8 mouse cellular contexts compared by ENCODE assay signal in the genomic region with DNA sequence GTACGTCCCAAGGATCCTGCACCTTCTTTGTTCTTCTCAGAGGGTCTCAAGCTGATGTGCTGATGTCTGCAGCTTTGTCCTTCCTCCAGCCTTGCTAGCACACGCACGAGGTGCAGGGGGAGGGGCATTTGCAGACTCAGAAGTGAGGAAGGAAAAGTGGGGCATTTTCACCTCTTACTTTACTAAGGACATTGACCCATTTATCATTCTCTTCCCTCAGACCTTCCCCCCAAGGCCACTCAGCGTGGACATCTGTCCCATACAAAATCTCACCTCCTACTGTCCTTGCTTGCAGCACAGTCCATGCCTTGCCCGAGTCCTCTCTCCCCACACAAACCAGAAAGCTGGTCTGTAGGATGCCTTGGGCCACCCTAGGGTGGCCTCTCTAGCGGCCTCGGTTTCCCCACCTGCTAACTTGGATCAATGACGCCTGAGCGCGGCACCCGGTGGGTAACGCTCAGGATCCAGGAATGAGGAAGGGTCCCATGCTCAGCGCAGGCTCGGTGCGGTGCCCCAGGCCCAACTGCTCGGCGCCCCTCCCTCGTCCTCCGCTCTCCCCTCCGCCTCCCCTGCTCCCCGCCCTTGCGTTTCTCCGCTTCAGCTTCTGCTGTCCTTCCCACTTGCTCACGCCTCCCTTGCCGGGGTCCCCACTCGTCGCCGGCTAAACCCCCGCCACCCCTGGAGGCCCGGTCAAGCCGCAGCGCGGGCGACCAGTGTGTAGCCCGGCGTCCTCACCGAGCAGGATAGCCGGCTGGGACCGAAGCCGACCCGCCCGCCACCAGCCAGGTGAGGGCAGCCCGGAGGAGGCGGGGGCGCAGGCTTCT. TPM values are rescaled to one million over a fixed set of nuclear protein-coding genes. Genes with fewer than 3 reads are reported as not detected.
DNase-seq lines count a peak whose midpoint lies in the region; ATAC-seq lines count a peak whose summit lies in the region.

A gene (plus strand): TSS at position 643 of the 824 bp plus-strand sequence.

- H3K27ac ChIP-seq in neural tube, embryonic 12.5 days = peak within 1 kb of the TSS; percentile 38

- peak; percentile 27; the same call in 1 of the 2 replicates for ATAC-seq in common myeloid progenitor, adult 5-6 weeks (replicated peaks; ENCODE audit: low read depth, poor library complexity, severe bottlenecking)
- peak; percentile 72 for ATAC-seq in neural tube, embryonic 12.5 days (ENCODE audit: low FRiP score, low read depth)

- no peaks in the 10 kb centered on the region for H3K36me3 ChIP-seq in neural tube, embryonic 12.5 days

- WGBS in neural tube, embryonic 12.5 days = 1% methylated on average over 45 of the region's 45 CpGs

- H3K9me3 ChIP-seq in neural tube, embryonic 12.5 days = no peaks in the 10 kb centered on the region

- H3K27me3 ChIP-seq in neural tube, embryonic 12.5 days (replicated peaks) = peaks cover 59% of the 10 kb centered on the region

- peak within 1 kb of the TSS; percentile 43 for H3K4me3 ChIP-seq in neural tube, embryonic 12.5 days

- peaks cover 39% of the 10 kb centered on the region for H3K4me1 ChIP-seq in neural tube, embryonic 12.5 days

- H3K4me2 ChIP-seq in neural tube, embryonic 12.5 days (replicated peaks) = peak within 1 kb of the TSS; percentile 69

- peak; percentile 11 for DNase-seq in lung, postnatal 10 days
- DNase-seq in lung, adult 18-20 months = no peak
- peak; percentile 29 for DNase-seq in heart, postnatal 4 days
- DNase-seq in left cerebral cortex, postnatal 10 days (ENCODE audit: extremely low spot score in 1 of 2, low spot score in 2 of 2) = peak in 1 of 2 experiments; percentile 70
- no peak for DNase-seq in gastrocnemius, postnatal 36 days
- DNase-seq in urinary bladder, postnatal 25 days (ENCODE audit: low spot score) = no peak

- intact Hi-C loops in left cerebral cortex, postnatal 10 days (cut with DNase I) = no loop called here
- intact Hi-C loops in gastrocnemius, postnatal 36 days (cut with DNase I) = no loop called here

- peak within 1 kb of the TSS; percentile 64 for H3K9ac ChIP-seq in neural tube, embryonic 12.5 days

RNA-seq across cellular contexts. Expression of the gene that starts here (rescaled TPM):
- total RNA-seq in common myeloid progenitor, adult 5-6 weeks (2017) = not detected in 2 replicates
- 1 to 10 TPM; 7.4 to 7.8 TPM for total RNA-seq in heart, postnatal 4 days (2021)
- total RNA-seq in left cerebral cortex, postnatal 10 days (2021) = 100 to 1,000 TPM; 220 to 233 TPM
- 62.3 and 74.0 TPM in 2 replicates for polyA plus RNA-seq in neural tube, embryonic 12.5 days (2016; fragmentation: Nextera tagmentation; extraction: Ambion mirVana)
- 1 to 10 TPM; 2.7 to 4.1 TPM for total RNA-seq in gastrocnemius, postnatal 36 days (2021)

Comparison
In these comparisons a context has a peak if more than half of its experiments do, and no peak if none do; other contexts are left out.
1. RNA of the gene that starts here (total RNA-seq): 220 to 233 TPM in left cerebral cortex, postnatal 10 days; 7.4 to 7.8 TPM in heart, postnatal 4 days, 2.7 to 4.1 TPM in gastrocnemius, postnatal 36 days and not detected in common myeloid progenitor, adult 5-6 weeks; every median in the first group is over 10 times any median in the second.
2. DNase-seq: peak in lung, postnatal 10 days (single experiment) and heart, postnatal 4 days (single experiment); none in lung, adult 18-20 months (0 of 2), gastrocnemius, postnatal 36 days (0 of 2) and urinary bladder, postnatal 25 days (single experiment).
3. Peak in ATAC-seq in common myeloid progenitor, adult 5-6 weeks; RNA of the gene not detected or under 1 TPM.